Mouse (Mus musculus) lung, adult 2 months (tissue): ENCODE data around the gene Tmem132b.

Source experiments
- CTCF ChIP-seq: fragments of 200-500 bp; IDR thresholded peaks from 2 replicates; pipeline ENCODE4 v1.5.1; 2011; ENCODE audit warnings: mild to moderate bottlenecking, low read length, control low read depth; ENCODE audit not compliant: insufficient read depth
- POLR2A ChIP-seq: fragments of 200-500 bp; IDR thresholded peaks from 2 replicates; pipeline ENCODE4 v1.6.1; 2011; ENCODE audit warnings: low read depth, mild to moderate bottlenecking, control low read depth, low read length, borderline replicate concordance; ENCODE audit errors: extremely low read depth

- TF ChIP-seq CTCF = no peak
- TF ChIP-seq POLR2A = no peak
Measured at GRCm38 (mm10) chr5:125565725-125566124, 34.2 kb downstream of the Tmem132b start.
